Mouse (Mus musculus) T-helper 17 cell (primary cell): Measurements from ENCODE around the gene Zbtb26.

Source experiments
- in situ Hi-C, 2 experiments: fragments of 300-600 bp; cut with MboI, MseI; formaldehyde crosslinking; loops; 1 replicate in 1 of 2; 2 replicates in 1 of 2; pipeline ENCODE4 v1.15.1; 2025; ENCODE audit warnings: high pct_unique_total_duplicates in 2 of 2

Gene Zbtb26

DNA sequence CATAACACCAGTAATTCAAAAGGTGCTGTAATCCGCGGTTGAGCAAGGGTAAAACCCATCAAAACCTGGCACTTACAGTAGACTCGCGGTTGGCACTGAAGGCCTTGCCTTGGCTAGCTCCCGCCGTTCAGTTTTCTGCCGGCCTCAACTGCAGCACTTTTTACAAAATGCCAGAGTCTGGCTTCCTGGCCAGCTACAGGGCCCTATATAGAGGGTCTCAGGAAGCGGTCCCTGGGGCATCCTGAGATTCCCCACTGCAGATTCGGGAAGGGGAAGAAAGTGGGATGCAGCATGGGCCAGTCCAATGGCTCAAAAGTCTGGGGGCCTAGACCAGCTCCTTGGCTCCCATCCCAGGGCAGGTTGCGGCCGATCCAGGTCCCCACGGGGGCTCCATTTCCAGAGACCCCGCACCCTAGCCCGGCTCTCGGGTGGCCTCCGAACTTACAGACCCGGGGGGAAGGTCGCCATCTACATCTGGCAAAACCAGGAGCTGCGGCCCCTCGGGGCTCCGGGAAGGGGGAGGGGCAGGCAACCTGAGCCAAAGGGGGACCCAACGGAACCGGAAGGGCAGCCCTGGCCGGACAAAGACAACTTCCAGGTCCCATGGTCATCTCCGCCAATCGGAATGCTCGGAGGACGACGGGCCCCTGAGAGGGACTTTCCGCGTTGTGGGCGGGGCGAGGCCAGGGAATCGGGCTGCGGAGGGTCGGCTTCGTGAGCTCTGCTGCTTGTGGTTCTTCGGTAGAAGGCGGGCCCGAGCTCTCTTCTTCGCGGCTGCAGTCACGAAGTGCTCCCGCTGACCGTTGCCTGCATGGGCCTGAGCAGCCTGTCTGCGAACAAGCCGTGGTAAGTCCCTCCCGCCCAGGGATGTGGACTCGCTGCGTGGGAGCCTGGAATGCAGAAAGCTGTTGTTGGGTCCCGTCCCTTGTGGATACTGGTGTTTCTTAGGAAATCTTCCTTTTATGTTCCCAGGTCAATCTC, at the start of gene Zbtb26, which contains the start of the genes Zbtb6 and Rabgap1:
Gene Zbtb26, minus strand, starts transcription at position 525 of the 981 bp plus-strand sequence.
Gene Zbtb6, minus strand, starts transcription at position 561 of the 981 bp plus-strand sequence.
Gene Rabgap1, plus strand, starts transcription at position 669 of the 981 bp plus-strand sequence.
- in situ Hi-C loops, result loop anchor here in 1 of 2 experiments (10.0 kb wide), 1 partner anchor 1782 kb away; the partner anchor contains the start of gene Ppp6c

DNA sequence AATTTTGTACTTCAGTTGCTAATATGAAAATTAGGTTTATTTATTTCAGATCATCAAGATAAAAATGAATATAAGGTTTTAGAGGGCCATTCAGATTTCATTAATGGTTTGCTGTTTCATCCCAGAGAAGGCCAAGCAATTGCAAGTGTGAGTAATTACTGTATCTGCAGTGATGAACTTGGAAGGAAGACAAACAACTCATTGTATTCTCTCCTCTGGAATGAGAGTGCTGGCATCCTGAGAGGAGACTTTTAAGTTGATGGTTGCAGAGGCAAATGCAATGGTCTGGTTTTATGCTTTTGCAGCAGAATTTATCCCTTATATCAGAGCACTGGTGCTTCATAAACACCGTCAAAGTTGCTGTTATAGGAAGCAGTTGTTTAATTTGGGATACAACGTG, 46.0 kb upstream of the Zbtb26 start:
- in situ Hi-C loops, result loop anchor here in 1 of 2 experiments (10.0 kb wide), 1 partner anchor 104 kb away; no protein-coding TSS in a partner anchor

GRCm38 (mm10) chr2:37486408-37486807, 43.5 kb upstream of the Zbtb26 start:
- in situ Hi-C loops, result loop anchor here in 1 of 2 experiments (10.0 kb wide), 1 partner anchor 102 kb away; no protein-coding TSS in a partner anchor

DNA sequence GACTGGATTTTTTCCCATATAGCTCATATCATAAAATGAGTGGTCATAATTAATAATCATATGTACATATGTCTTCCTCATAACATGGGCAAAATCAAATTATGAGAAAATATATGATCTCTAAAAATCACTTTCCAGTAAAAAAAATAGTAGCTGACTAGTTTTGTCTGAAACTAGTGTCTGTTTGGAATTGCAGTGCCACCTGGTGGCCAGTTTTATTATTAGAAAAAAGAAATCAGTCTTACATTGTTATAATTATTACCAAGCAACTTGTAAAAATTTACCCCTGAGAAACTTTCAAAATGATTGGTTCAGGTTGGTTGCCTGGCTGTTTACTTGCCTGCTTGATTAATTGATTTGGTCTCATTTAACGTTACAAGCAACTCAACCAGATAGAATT, 42.4 kb upstream of the Zbtb26 start:
- in situ Hi-C loops, result loop anchor here in 1 of 2 experiments (10.0 kb wide), 1 partner anchor 101 kb away; no protein-coding TSS in a partner anchor

- in situ Hi-C loops, result loop anchor here in 1 of 2 experiments (10.0 kb wide), 1 partner anchor 99 kb away; no protein-coding TSS in a partner anchor
These were observed 41.2 kb upstream of the Zbtb26 start for GRCm38 (mm10) chr2:37484165-37484564.

DNA sequence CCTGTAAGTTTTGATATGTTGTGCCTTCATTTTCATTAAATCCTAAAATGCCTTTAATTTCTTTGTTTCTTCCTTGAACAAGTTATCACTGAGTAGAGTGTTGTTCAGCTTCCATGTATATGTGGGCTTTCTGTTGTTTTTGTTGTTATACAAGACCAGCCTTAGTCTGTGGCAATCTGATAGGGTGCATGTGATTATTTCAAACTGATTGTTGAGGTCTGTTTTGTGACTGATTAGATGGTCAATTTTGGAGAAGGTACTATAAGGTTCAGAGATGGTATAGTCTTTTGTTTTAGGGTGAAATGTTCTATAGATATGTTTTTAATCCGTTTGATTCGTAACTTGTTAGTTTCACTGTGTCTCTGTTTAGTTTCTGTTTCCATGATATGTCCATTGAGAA, 37.1 kb upstream of the Zbtb26 start:
- in situ Hi-C loops, result loop anchor here in 1 of 2 experiments (10.0 kb wide), 1 partner anchor 95 kb away; no protein-coding TSS in a partner anchor

GRCm38 (mm10) chr2:37479559-37479958, 36.6 kb upstream of the Zbtb26 start:
- in situ Hi-C loops, result no loop called here

DNA sequence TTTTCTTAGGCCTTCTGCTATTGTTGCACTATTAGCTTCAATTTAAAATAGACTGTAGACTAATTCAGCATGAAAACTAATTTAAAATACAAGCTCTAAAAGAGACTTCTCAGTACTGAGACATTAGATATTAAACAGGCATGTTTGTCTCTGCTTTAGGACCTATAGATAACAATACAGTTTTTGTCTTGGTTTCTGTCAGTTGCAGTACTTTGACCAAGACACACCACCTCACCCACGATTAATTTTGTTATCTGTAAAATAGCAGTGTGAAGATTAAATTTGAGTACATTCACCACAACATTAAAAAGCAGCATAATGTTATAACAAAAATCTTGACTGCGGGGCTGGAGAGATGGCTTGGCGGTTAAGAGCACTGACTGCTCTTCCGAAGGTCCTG, 23.3 kb upstream of the Zbtb26 start:
- in situ Hi-C loops, result loop anchor here in 1 of 2 experiments (10.0 kb wide), 1 partner anchor 1399 kb away; no protein-coding TSS in a partner anchor

- in situ Hi-C loops, result loop anchor here in 1 of 2 experiments (10.0 kb wide), 1 partner anchor 1404 kb away; no protein-coding TSS in a partner anchor
These were observed 17.8 kb upstream of the Zbtb26 start for GRCm38 (mm10) chr2:37460707-37461106.

DNA sequence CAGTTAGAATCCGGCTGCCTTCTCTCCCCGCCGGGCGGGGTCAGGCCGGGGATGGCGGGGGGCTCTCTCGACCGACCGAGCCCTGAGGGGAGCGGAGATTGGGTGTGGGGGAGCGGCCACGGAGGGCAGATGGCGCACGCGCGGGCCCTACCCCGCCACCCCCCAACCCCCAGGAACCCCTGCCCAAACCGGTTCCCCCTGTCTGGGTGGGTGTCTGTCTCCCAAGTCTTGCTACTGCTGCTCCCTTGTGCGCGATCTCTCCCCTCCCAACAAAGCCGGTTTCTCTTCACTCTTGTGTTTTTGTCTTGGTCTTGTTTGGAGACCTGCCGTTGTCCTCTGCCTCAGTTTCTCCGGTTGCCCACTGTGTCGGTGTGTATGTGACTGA, 9.4 kb upstream of the Zbtb26 start:
- in situ Hi-C loops, result loop anchor here in 1 of 2 experiments (10.0 kb wide), 1 partner anchor 1552 kb away; the partner anchor contains the start of genes Arpc5l and Rpl35

DNA sequence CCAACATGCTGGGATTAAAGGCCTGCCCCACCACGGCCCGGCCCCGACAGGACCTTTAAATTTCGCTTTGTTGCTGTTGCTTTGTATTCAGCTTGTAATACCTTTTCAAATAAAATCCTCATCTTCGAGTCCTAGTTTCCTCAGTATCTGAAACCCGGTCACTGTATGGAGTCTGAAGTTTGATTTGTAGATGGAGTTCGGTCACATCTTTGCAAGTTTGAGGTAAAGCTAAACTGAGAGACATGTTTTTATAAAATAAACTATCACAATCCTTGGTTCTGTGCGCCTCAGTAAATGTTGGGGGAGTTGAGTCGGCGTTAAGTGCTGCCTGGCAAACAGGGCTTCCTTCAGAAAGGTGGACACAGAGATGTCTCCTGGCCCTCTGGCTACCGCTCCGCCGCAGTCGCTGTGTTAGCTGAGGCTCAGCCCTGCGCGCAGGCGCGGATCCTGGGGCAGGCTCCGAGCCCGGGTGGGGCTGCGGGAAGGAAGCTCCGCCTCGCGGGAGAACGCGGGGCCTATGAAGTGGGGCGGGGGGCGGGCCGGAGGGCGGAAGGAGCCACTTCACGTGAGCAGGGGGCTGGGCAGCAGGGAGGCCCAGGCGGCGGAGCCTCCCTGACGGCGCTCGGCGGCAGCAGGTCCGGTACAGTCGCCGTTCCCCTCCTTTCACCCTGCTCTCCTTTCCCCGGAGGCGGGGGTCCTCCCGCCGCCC, 8.9 kb upstream of the Zbtb26 start:
- in situ Hi-C loops, result loop anchor here in 1 of 2 experiments (10.0 kb wide), 1 partner anchor 1553 kb away; the partner anchor contains the start of genes Arpc5l and Rpl35

- in situ Hi-C loops, result no loop called here
These were observed 11.3 kb downstream of the Zbtb26 start for GRCm38 (mm10) chr2:37431609-37432008.

DNA sequence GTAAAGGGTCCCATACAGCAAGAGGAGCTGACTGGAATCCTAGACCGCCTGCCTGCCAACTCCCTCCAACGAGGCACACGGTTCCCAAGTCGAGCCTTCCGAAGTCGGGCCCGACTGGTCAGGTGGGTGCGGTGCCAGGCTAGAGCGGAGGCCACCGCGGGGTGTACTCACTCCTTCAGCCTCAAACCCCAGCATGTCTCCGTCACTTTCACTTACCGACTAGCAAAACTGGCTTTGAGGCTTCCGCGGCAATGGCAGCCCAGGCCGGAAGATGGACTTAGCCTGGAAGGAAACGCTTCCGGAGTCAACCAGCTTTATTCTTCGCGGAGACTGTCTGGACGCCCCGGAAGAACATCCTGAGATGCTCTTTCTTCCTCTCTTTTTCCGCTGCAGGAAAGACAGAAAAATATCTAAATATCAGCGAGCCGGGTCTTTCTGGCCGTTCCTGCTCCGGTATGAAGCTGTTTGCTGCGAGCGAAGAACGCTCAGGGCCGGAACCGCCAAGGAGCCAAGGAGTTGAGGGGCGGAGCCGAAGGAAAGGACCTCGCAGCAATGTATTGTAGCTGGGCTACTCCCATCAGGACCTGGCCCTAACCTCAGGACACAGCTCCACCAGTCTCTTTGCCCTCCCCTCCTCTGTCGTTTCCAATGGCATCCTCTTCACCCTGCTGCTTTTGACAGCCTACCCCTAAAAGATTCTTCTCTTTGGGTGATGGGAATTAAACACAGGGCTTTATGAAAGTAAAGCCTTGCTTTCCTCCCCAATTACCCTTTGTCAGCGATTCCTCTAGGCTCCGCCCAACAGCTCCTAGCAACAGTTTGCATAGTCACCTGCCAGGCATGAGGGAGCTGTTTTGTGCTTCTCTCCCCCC, 12.1 kb downstream of the Zbtb26 start:
- in situ Hi-C loops, result no loop called here

DNA sequence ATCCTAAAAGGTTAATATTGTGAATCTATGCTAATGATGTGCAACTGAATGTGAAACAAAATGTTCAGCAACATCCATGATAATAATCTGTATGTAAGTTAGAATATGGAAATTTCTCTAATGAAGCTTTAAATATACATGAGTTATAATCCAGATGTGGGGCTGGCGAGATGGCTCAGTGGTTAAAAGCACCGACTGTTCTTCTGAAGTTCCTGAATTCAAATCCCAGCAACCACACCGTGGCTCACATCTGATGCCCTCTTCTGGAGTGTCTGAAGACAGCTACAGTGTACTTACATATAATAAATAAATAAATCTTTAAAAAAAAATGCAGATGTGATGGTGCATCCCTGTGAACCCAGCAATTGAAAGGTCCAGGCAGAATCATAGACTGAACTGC, 19.3 kb downstream of the Zbtb26 start:
- in situ Hi-C loops, result loop anchor here in 1 of 2 experiments (10.0 kb wide), 1 partner anchor 1449 kb away; the partner anchor contains the start of gene Ttll11

DNA sequence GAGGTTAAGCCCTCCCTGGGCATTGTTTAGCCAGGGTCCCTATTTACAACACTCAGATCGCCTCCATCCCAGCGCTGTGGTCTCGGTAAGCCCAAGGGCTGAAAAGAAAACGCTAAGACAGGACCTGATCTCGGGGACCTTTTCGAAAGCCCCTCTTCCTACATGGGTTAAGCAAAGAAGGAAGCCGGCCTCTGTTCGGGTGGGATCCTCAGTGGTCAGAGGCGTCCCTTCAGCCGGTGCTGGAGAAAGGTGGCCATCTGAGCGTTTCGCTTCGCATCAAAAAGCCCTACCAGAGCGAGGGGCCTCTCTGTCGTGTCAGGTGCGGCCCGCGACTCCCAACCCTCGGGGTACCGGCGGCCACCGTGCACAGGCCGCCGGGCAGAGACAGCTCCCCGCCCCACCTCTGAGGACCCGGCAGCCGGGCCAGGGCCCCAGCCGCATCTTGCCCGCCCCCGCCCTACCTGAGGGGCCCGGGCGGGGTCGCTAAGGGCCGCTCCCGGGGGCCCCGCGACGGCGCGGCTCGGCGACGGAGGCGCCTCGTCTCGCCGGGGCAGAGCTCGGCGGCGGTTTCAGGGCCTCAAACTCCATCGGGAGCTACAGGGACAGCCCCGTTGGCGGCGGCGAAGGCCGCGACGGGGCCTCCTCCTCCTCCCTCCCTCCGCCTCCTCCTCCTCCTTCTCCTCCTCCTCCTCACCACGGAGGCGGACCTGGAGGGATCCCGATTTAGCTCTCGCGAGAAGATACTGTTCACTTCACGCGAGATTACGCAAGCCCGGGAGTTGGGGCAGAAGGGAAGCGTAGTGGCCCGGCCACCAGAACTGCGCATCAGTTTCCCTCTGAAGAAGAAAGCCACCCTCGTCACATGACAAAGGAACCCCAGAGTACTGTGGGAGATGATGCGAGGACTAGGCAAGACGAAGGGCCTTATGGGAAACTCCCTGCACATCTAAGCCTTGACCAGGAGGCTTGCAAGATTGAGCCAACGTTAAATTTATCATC, 20.3 kb downstream of the Zbtb26 start, which contains the start of gene Rc3h2:
Gene Rc3h2, minus strand, starts transcription at position 598 of the 999 bp plus-strand sequence.
- in situ Hi-C loops, result loop anchor here in 1 of 2 experiments (10.0 kb wide), 1 partner anchor 1448 kb away; the partner anchor contains the start of gene Ttll11

- in situ Hi-C loops, result loop anchor here in 1 of 2 experiments (10.0 kb wide), 1 partner anchor 1447 kb away; the partner anchor contains the start of gene Ttll11
These were observed 21.0 kb downstream of the Zbtb26 start for GRCm38 (mm10) chr2:37421903-37422302.

DNA sequence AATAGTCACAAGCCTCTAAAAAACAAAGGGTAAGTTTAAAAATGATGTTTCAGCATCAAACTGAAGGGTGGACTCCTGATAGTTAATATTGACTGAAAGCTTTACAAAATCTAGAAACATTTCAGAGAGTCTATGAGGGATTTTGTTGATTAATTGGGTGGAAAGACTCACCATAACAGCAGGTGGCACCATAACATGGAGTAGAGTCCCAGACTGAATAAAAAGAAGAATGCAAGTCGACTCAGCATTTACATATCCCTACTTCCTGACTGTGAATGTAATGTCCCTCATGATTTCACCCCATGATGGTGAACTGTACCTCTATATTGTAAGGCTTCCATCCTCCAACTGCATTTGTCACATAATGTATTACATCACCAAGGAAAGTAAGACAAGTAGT, 47.4 kb downstream of the Zbtb26 start:
- in situ Hi-C loops, result no loop called here

DNA sequence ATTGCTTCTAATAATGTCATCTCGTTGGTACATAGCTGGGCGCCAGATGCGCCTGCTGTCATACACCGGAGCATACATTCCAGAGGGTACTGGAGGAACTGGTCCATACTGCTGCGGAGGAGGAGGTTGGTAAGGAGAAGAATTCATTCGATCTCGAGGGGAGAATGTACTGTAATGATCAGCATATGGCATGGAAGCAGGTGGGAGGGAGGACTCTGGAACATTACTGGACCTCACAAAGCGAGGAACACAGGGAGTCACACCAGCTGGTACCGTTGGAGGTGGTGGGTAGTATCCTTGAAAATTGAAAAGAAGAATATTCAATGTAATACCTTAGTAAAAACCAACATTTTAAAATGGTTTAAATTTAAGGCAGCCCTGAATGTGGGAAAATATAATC, 60.0 kb downstream of the Zbtb26 start:
- in situ Hi-C loops, result loop anchor here in 1 of 2 experiments (10.0 kb wide), 1 partner anchor 102 kb away; no protein-coding TSS in a partner anchor
